Comparison of ENCODE assay signal across 8 mouse cellular contexts in the genomic region with DNA sequence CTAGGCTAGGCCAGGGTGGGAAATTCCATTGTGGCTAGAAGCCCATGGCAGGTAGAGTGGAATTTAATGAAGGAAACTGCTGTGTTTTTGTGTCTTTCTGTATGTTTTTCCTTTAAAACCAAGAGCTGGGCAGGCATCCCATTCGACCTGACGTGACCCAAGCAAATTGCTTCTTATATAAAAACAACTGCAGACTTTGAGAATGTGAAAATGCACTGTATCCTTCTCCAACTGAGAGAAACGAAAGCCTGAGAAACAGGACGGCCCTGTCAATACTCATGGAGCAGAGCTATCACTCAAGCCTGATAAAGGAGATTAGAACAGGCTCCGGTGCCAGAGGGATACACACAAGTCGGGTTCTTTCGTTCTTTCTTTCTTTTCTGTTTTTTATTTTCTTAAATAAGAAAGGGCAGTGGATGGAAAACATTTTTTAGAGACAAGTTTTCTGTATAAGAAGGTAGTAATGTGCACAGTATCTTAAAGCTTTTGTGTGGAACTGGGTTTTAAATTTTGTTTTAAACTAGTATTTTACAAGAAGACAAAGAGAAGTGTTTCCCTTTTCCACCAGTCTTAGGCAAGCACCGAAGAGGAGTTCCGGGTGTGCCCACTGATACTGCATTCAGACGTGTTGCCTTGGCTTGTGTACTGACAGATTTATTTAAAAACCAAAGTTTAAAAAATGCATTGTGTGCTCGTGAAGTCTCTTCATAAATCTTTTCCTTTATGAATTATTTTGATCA.
DNase-seq lines count a peak whose midpoint lies in the region; ATAC-seq and TF ChIP-seq lines count a peak whose summit lies in the region.

No protein-coding gene starts in this region.

- peaks cover 4% of the 10 kb centered on the region; the same call in 1 of the 2 replicates for H3K4me1 ChIP-seq in forebrain, postnatal 0 days (ENCODE audit: insufficient read depth)
- H3K4me1 ChIP-seq in intestine, embryonic 15.5 days (replicated peaks): 0 out of 2 replicates have a peak, but pooled peaks cover 8% of the 10 kb centered on the region
- peaks cover 6% of the 10 kb centered on the region; the same call in 1 of the 2 replicates for H3K4me1 ChIP-seq in midbrain, embryonic 14.5 days (ENCODE audit: control insufficient read depth, insufficient read depth, low read length)

- no peaks in the 10 kb centered on the region for H3K9me3 ChIP-seq in forebrain, postnatal 0 days (ENCODE audit: low read length)
- H3K9me3 ChIP-seq in intestine, embryonic 15.5 days: no peaks in the 10 kb centered on the region
- no peaks in the 10 kb centered on the region for H3K9me3 ChIP-seq in midbrain, embryonic 14.5 days (ENCODE audit: control insufficient read depth, low read length)

- H3K9ac ChIP-seq in forebrain, postnatal 0 days: peak overlapping the region; percentile 14; the same call in 1 of the 2 replicates
- no peak overlapping the region for H3K9ac ChIP-seq in intestine, embryonic 15.5 days
- H3K9ac ChIP-seq in midbrain, embryonic 14.5 days (replicated peaks; ENCODE audit: low read length): no peak overlapping the region

- no peak for TF ChIP-seq POLR2A in brain, embryonic 14.5 days (IDR thresholded peaks at IDR 0.05; ENCODE audit: borderline replicate concordance, extremely low read depth, insufficient read depth, insufficient read length, poor library complexity, severe bottlenecking)

- no peak for TF ChIP-seq CTCF in brain, embryonic 14.5 days (IDR thresholded peaks at IDR 0.05; ENCODE audit: borderline replicate concordance, extremely low read depth, insufficient read depth, insufficient read length)
- no peak for TF ChIP-seq CTCF in forebrain, postnatal 0 days (IDR thresholded peaks at IDR 0.05; ENCODE audit: low read depth)

- no peak for DNase-seq in frontal cortex, postnatal 25 days (ENCODE audit: low spot score in 2 of 2)
- DNase-seq in brain, embryonic 14.5 days (ENCODE audit: low read depth): peak; percentile 87
- peak; percentile 33 for DNase-seq in forebrain, postnatal 0 days
- peak; percentile 38 for DNase-seq in midbrain, embryonic 14.5 days
- DNase-seq in thymus, postnatal 14 days: no peak
- DNase-seq in natural killer cell, adult 2 months (ENCODE audit: low spot score in 2 of 2): no peak

- ATAC-seq in frontal cortex, adult (ENCODE audit: low TSS enrichment): peak; percentile 73
- ATAC-seq in forebrain, postnatal 0 days: peak; percentile 47; the same call in 1 of the 2 replicates
- ATAC-seq in intestine, embryonic 15.5 days: peak; percentile 42; the same call in 1 of the 2 replicates
- ATAC-seq in midbrain, embryonic 14.5 days (ENCODE audit: low FRiP score, low TSS enrichment): no peak

- peak overlapping the region; percentile 72 for H3K27ac ChIP-seq in forebrain, postnatal 0 days (ENCODE audit: low read depth, low read length)
- H3K27ac ChIP-seq in intestine, embryonic 15.5 days: no peak overlapping the region
- H3K27ac ChIP-seq in midbrain, embryonic 14.5 days (replicated peaks; ENCODE audit: low read depth, low read length): no peak overlapping the region

- no peaks in the 10 kb centered on the region for H3K27me3 ChIP-seq in forebrain, postnatal 0 days (ENCODE audit: insufficient read depth, low read length)
- H3K27me3 ChIP-seq in intestine, embryonic 15.5 days (replicated peaks): no peaks in the 10 kb centered on the region
- no peaks in the 10 kb centered on the region for H3K27me3 ChIP-seq in midbrain, embryonic 14.5 days (ENCODE audit: control insufficient read depth, insufficient read depth, low read length)

- H3K4me2 ChIP-seq in forebrain, postnatal 0 days (ENCODE audit: low read depth): peak overlapping the region; percentile 14; the same call in 1 of the 2 replicates
- 0 out of 2 replicates have a peak overlapping the region, but pooled peaks have one; percentile 22 for H3K4me2 ChIP-seq in intestine, embryonic 15.5 days (replicated peaks)
- no peak overlapping the region for H3K4me2 ChIP-seq in midbrain, embryonic 14.5 days (ENCODE audit: low read length)

- H3K4me3 ChIP-seq in forebrain, postnatal 0 days (ENCODE audit: low read depth, low read length): no peak overlapping the region
- H3K4me3 ChIP-seq in intestine, embryonic 15.5 days (replicated peaks): no peak overlapping the region
- no peak overlapping the region for H3K4me3 ChIP-seq in midbrain, embryonic 14.5 days (replicated peaks; ENCODE audit: low read depth, low read length)

- WGBS in forebrain, postnatal 0 days: 16% methylated on average over 11 of the region's 11 CpGs
- WGBS in intestine, embryonic 15.5 days: 32% methylated on average over 11 of the region's 11 CpGs
- whole genome bisulfite sequencing in midbrain, embryonic 14.5 days: 34% methylated on average over 11 of the region's 11 CpGs

- H3K36me3 ChIP-seq in forebrain, postnatal 0 days (ENCODE audit: insufficient read depth): no peaks in the 10 kb centered on the region
- H3K36me3 ChIP-seq in intestine, embryonic 15.5 days: no peaks in the 10 kb centered on the region
- no peaks in the 10 kb centered on the region for H3K36me3 ChIP-seq in midbrain, embryonic 14.5 days (ENCODE audit: control insufficient read depth, insufficient read depth, low read length)

Comparison
In these comparisons a context has a peak if more than half of its experiments do, and no peak if none do; other contexts are left out.
1. DNase-seq: peak in brain, embryonic 14.5 days (single experiment), forebrain, postnatal 0 days (single experiment) and midbrain, embryonic 14.5 days (single experiment); none in frontal cortex, postnatal 25 days (0 of 2), thymus, postnatal 14 days (single experiment) and natural killer cell, adult 2 months (0 of 2).